Mouse (Mus musculus) common myeloid progenitor, adult 5-6 weeks (primary cell): Measurements from ENCODE around the gene Prkd3. TPM values are rescaled to one million over a fixed set of nuclear protein-coding genes. Genes with fewer than 3 reads are reported as not detected.

Experiments
- ATAC-seq: replicated peaks from 2 replicates; pipeline ENCODE4 v1.8.0; 2016; ENCODE audit warnings: low read depth, mild to moderate bottlenecking, moderate TSS enrichment, inconsistent platforms; ENCODE audit not compliant: poor library complexity, severe bottlenecking
- total RNA-seq: library from RNA; stranded (forward); fragments of 200-1000, 187-1606 nt; gene quantifications from 2 replicates; pipeline ENCODE4 v1.2.3, GENCODE M21; 2017

The Prkd3 gene
- total RNA-seq, 1 experiment from 2014 or later, result 48.6 TPM

DNA sequence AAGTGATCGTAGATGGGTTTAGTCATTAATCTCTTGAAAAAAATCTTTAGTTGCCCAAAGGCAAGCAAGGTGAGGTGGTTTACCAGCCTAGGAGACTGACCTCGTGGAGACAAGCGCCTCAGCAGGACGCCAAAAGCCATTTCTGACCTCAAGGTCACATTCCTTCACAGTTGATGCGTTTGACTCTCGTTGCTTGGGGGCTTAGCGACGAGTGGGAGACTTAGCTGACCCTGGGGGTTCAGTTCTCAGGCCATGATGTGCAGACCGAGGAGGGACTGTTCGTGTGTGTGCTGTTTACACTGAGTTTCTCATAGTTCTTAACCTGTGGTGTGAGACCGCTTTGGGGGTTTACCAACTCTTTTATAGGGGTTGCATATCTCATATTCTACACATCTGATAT, 78.0 kb downstream of the Prkd3 start:
- no peak for ATAC-seq

DNA sequence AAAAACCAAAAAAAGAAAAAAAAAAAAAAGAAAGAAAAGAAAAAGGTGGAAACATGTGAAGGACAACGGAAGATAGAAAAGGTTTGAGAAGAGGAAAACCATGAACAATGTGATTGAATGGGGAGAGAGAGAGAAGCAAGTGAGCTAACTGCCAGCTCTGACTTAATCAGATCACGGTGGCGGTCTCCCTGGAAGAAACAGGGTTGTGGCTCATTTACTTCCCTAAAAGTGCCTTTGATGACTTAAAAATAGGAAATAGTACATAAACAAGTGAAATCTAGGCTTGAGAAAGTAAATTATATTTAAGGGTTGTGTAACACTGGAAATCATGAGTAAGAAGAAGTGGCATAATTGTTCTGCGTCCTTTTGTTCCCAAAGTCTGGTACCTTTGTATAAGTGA, 81.7 kb downstream of the Prkd3 start:
- peak; percentile 31 for ATAC-seq

- no peak for ATAC-seq
These were observed 83.3 kb downstream of the Prkd3 start for GRCm38 (mm10) chr17:78937229-78937853.

DNA sequence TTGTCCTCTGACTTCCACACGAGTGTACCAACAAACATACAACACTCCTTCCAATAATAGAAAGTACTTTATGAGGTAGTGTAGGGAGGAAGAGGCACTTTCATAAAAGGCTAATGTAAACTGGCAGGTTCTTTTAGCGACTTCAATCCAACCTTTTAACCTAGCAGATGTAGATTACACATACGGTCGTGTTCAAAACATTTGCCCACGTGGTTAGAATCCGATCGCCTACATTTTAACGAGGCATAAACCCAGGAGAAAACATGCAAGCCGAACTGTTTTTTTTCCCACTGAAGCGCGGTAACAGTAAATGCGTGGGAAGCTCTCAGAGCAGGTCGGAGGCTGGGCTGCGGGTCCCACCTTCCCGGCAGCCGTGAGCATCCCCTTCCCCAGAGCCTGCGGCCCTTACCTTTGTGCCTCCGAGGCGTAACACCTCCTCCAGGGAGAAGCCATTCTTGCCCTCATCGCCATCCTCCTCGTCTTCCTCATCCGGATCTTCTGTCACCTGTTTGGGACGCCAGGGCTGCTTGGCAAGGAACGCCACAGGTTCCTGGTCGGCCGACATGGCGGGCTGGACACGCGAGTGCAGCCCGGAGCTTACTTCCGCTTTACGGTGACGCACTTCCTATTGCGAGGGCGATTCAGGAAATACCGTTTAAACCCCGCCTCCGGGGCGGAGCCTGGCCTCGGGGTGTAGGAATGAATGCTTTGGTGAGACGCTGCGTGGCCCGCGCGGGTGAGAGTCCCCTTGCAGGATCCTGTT, 84.0 kb downstream of the Prkd3 start, which contains the start of the genes Cebpz and Ndufaf7:
Gene Cebpz, minus strand, starts transcription at position 601 of the 763 bp plus-strand sequence.
Gene Ndufaf7, plus strand, starts transcription at position 671 of the 763 bp plus-strand sequence.
- ATAC-seq, result peak; percentile 96

DNA sequence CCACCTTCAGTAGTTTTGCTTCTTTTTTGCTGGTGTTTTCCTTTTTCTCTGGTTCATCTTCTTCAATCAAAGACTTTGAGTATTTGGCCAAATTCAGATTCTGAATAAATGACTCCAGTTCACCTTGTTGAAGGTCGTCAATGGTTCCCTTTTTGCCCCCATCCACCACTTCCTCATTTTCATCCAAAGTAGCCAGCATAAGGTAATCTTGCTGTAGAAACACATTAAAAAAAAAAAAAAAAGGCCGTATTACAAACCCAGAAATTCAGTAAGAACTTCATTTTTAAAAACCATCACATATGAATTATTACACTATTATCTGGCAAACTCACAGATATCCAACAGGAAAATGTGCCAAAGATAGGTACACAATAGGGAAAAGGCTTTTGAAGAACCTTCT, 84.8 kb downstream of the Prkd3 start:
- no peak for ATAC-seq

- no peak for ATAC-seq
These were observed 102.9 kb downstream of the Prkd3 start for GRCm38 (mm10) chr17:78917696-78918095.

GRCm38 (mm10) chr17:78916899-78917298, 103.7 kb downstream of the Prkd3 start:
- ATAC-seq, result no peak

DNA sequence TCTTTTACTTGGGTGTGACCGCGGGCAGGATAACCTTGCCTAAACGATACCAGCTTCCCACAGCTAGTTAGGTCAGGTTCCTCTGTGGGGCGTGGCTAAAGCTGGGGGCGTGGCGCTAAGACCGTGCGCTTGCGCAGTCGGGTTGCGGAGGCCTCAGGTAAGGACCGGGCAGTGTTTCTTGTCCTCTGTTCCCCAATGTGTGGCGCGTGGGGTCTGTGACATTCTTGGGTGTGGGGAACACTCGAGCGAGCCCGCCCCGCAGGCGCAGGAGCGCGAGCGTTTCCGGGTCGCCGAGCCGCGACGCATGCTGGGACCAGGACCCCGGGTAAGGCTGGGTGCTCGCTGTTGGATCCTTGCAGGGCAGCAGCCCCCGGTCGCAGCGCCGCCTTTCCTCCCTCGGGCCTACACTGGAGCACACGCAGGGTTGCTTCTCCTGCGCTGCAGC, 104.2 kb downstream of the Prkd3 start, which contains the start of gene Cebpzos:
Gene Cebpzos, plus strand, starts transcription at position 132 of the 445 bp plus-strand sequence.
- peak; percentile 90 for ATAC-seq

DNA sequence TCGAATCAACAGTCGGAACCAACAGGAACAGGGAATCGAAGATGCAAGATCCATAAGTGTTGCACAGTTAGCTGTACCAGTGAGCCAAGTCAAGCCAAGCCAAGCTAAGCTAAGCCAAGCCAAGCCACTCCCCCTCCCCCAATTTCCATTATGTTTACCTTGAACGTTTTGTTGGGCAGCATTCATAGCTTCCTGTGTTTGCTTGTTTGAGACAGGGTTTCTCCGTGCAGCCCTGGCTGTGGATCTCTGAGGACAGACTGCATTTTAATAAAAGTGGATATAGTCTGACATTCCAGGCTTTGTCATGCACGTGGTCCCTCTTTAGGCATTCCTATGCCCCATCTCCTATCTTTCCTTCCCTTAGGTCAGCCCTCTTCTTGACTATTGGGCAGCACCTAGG, 104.8 kb downstream of the Prkd3 start:
- ATAC-seq, result no peak

DNA sequence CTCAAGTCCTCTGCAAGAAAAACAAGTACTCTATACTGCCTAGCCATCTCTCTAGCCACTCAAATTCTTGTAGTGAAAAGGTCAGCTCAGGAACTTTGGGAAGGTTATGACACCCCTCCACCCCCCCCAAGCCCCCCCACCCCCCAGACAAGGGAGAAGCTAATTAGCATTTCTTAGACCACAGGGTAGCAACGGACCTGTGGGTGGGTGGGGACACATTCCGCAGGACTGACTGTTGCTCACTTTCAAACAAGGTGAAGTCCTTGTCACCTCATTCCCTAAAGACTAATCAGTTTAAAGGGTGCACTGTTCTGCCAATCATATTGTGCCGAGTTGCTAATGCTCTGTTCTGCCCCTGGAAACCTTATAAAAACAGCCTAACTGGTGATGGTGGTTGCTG, 106.7 kb downstream of the Prkd3 start:
- no peak for ATAC-seq

GRCm38 (mm10) chr17:78912861-78913281, 107.7 kb downstream of the Prkd3 start:
- peak; percentile 26 for ATAC-seq

GRCm38 (mm10) chr17:78909374-78909773, 111.2 kb downstream of the Prkd3 start:
- no peak for ATAC-seq

GRCm38 (mm10) chr17:78906892-78907291, 113.7 kb downstream of the Prkd3 start, which contains the start of gene Sult6b1:
Gene Sult6b1 (minus strand): TSS chr17:78906992.
- ATAC-seq, result no peak

- ATAC-seq, result peak; percentile 42
These were observed 117.5 kb downstream of the Prkd3 start for GRCm38 (mm10) chr17:78903158-78903557.

Other genes with a start within 250 kb of the Prkd3 start
- 18.8 and 26.5 TPM in 2 replicates for gene Heatr5b, start 185.5 kb downstream of the Prkd3 start, total RNA-seq
- 22.2 and 36.1 TPM in 2 replicates for gene Gpatch11, start 185.2 kb downstream of the Prkd3 start, total RNA-seq
- gene Eif2ak2, start 138.2 kb downstream of the Prkd3 start, total RNA-seq, result 49.8 and 61.1 TPM in 2 replicates
- gene Sult6b1, start 113.8 kb downstream of the Prkd3 start, total RNA-seq, result not detected in 2 replicates
- gene Cebpzos, start 104.3 kb downstream of the Prkd3 start, total RNA-seq, result 54.9 and 65.9 TPM in 2 replicates
- 145 and 168 TPM in 2 replicates for gene Cebpz, start 83.8 kb downstream of the Prkd3 start, total RNA-seq
- 42.6 and 44.0 TPM in 2 replicates for gene Ndufaf7, start 83.7 kb downstream of the Prkd3 start, total RNA-seq
- gene Qpct, start 31.1 kb upstream of the Prkd3 start, total RNA-seq, result 0.29 and 1.3 TPM in 2 replicates